Mouse (Mus musculus): ENCODE results near the gene Dpep1. TPM values are rescaled to one million over a fixed set of nuclear protein-coding genes. Genes with fewer than 3 reads are reported as not detected.
"Not testable (repeated sequence)": the region's sequence is repeated elsewhere in the genome, so short reads cannot be mapped to it uniquely, and the experiment has no call there.

Dpep1 gene
- under 1 TPM in 1 of 4 experiments, not detected in 3; 0.45 TPM for total RNA-seq (2022)

GRCm38 (mm10) chr8:123185566-123186409 is at the start of gene Dpep1:
Dpep1 (plus strand) TSS chr8:123186242.
- no peak for DNase-seq (ENCODE audit: low spot score in 2 of 2)

DNA sequence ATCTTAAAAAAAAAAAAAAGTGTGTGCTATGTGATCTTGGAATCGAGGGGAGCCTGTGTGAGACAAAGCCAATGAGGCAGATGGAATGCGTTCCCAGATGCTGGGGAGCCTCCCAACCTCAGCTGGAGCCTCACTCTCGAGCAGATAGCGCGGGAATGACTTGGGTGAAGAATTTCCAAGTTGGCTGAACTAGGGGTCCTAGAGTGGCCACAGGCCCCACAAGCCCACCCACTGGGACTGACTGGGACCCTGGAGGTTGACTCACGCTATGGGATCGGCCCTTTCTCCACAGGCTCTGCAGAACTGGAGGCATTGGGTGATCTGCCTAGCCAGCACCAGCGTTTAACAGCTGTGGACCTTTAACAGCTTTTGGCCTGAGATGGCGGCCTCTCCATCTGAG is 49.8 kb upstream of the Dpep1 start:
- no peak for DNase-seq (ENCODE audit: low spot score in 2 of 2)

- peak; percentile 74 to 75 for DNase-seq (ENCODE audit: low spot score in 2 of 2)
These were observed 48.4 kb upstream of the Dpep1 start for GRCm38 (mm10) chr8:123137645-123138077.

- no peak for DNase-seq (ENCODE audit: low spot score in 2 of 2)
These were observed 47.3 kb upstream of the Dpep1 start for GRCm38 (mm10) chr8:123138741-123139140.

GRCm38 (mm10) chr8:123141741-123142462 is 44.1 kb upstream of the Dpep1 start:
- DNase-seq (ENCODE audit: low spot score in 2 of 2): peak; percentile 74

- DNase-seq (ENCODE audit: low spot score in 2 of 2): no peak
These were observed 40.8 kb upstream of the Dpep1 start for GRCm38 (mm10) chr8:123145279-123145678.

DNA sequence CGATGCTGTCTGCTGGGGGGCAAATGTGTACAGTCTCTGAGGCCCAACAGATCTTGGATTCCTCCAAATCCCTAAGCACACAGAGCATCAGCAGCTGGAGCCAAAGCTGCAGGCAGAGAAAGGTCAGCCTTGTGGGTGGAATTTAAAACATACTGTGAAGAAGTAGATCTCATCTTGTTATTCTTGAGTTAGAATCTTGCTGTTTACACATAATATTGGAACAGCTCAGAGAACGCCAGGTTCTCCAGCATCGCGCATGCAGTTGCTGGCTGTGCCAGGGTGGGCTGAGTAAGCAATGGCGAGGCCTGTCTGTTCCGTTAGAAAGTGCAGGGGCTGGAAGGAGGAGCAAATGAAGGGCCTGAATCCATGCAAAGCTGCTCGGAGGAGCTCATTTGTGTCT is 39.7 kb upstream of the Dpep1 start:
- peak; percentile 48 to 68 for DNase-seq (ENCODE audit: low spot score in 2 of 2)

DNA sequence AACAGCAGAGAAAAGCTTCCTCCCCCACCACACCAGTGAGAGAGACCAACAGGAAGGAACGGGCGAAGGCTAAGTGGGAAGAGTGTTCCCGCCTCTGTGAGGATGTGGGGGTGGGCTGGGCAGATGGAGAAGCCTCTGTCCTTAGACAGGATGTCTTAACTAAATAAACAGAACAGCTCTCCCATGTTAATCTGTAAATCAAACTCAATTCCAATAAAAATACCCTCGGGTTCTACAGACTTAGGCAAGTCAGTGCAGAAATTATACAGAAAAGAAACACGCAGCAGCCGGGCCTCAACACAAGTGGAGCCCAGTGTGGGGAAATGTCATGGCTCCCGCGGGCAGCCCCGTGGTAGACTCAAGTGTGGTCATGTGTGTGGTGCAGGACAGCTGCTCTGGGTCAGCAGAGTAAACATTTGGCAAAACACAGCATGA is 35.3 kb upstream of the Dpep1 start:
- DNase-seq (ENCODE audit: low spot score in 2 of 2): peak in 1 of 2 experiments; percentile 63

GRCm38 (mm10) chr8:123155177-123155576 is 30.9 kb upstream of the Dpep1 start:
- DNase-seq (ENCODE audit: low spot score in 2 of 2): no peak

GRCm38 (mm10) chr8:123156070-123156773 is 29.8 kb upstream of the Dpep1 start:
- no peak for DNase-seq (ENCODE audit: low spot score in 2 of 2)

GRCm38 (mm10) chr8:123157888-123158465 is 28.1 kb upstream of the Dpep1 start, which contains the start of gene Sult5a1:
Sult5a1 (minus strand) TSS chr8:123158315.
- DNase-seq (ENCODE audit: low spot score in 2 of 2): no peak

- no peak for DNase-seq (ENCODE audit: low spot score in 2 of 2)
These were observed 4.7 kb upstream of the Dpep1 start for GRCm38 (mm10) chr8:123181391-123181790.

- DNase-seq (ENCODE audit: low spot score in 2 of 2): no peak
These were observed 2.0 kb downstream of the Dpep1 start for GRCm38 (mm10) chr8:123188006-123188405.

GRCm38 (mm10) chr8:123188841-123189240 is 2.8 kb downstream of the Dpep1 start:
- no peak for DNase-seq (ENCODE audit: low spot score in 2 of 2)

DNA sequence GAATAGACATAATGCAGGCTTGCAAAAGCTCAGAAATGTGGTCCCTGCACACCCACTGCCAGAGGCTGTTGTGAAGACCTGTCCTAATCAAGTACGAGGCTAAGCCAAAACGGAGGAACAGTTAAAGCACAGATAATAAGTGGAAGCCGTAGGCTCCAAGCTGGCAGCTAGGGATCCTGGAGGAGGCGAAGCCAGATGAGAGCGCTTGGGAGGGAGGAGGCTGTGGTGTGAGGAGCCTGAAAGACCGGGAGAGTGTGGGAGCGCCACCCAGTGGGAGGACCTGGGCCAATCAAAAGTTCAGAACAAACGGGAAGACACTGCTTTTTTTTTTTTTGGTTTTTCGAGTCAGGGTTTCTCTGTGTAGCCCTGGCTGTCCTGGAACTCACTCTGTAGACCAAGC is 4.6 kb downstream of the Dpep1 start:
- peak; percentile 67 to 78 for DNase-seq (ENCODE audit: low spot score in 2 of 2)

DNA sequence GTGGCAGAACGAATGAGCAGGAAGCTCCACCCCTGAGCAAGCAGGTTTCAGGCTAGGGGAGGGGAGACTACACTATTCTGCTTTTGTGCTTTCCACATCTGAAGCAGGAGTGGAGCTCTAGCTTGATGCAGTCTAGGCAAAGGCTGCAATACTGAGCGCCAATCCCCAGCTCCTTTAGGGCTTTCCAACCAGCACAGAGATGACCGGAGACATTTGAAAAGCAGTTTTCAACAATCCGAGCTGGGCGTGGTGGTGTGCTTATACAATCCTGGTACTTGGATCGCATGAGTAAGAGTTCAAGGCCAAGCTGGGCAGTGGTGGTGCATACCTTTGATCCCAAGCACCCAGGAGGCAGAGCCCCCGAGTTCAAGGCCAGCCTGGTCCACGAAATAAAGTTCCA is 5.9 kb downstream of the Dpep1 start:
- no peak for DNase-seq (ENCODE audit: low spot score in 2 of 2)

DNA sequence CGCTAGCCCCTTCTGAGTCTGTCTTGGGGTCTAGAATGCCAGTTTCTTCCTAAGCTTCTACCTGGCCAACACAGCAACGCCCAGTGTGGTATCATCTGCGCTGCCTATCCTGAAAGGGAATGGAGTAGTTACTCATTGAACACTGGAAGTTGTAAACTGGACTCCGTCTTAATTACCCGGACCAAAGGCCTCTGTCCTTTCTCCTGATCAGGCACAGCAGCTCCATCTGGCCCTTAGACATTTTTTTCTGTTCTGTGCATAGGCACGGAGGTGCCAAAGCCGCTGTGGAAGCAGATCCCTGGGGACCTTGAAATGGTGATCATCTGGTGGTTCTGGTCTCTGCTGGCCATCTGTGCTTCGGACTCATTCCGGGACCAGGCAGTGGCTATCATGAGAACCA is 7.7 kb downstream of the Dpep1 start:
- no peak for DNase-seq (ENCODE audit: low spot score in 2 of 2)

GRCm38 (mm10) chr8:123197016-123197415 is 11.0 kb downstream of the Dpep1 start:
- not testable (repeated sequence) for DNase-seq (ENCODE audit: low spot score in 2 of 2)

DNA sequence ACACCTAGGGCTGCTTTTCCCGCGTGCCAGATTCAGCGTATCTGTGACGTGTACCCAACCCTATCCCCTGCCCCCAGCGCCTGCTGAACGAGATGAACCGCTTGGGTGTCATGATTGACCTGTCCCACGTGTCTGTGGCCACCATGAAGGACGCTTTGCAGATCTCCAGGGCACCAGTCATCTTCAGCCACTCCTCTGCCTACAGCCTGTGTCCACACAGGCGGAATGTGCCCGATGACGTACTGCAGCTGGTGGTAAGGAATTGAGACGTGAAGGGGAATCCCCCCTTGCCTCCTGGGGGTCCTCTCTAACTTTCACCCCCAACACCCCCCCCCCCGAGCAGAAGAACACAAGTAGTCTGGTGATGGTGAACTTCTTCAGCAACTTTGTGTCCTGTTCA is 13.8 kb downstream of the Dpep1 start:
- no peak for DNase-seq (ENCODE audit: low spot score in 2 of 2)

- DNase-seq (ENCODE audit: low spot score in 2 of 2): peak in 1 of 2 experiments; percentile 78
These were observed 16.2 kb downstream of the Dpep1 start for GRCm38 (mm10) chr8:123202288-123202687.

GRCm38 (mm10) chr8:123203571-123203970 is 17.5 kb downstream of the Dpep1 start:
- no peak for DNase-seq (ENCODE audit: low spot score in 2 of 2)
